27 mouse cellular contexts compared by ENCODE assay signal in genomic region chr2:50425151-50425550, GRCm38 (mm10).
DNase-seq lines count a peak whose midpoint lies in the region; ATAC-seq and TF ChIP-seq lines count a peak whose summit lies in the region.
"Had no signal": no experiment of that assay in that cellular context is flagged by ENCODE, and none has a peak within 500 bp of the region (broad histone marks: within the 10 kb centered on the region; RNA-seq: fewer than 3 reads in every experiment).

No protein-coding gene starts in this region.

- no peaks in the 10 kb centered on the region for H3K36me3 ChIP-seq in limb, embryonic 13.5 days
- no peaks in the 10 kb centered on the region for H3K36me3 ChIP-seq in limb, embryonic 10.5 days
- no peaks in the 10 kb centered on the region for H3K36me3 ChIP-seq in myocyte (ENCODE audit: control insufficient read depth, insufficient read depth)
- H3K36me3 ChIP-seq: embryonic facial prominence, embryonic 15.5 days; forebrain, embryonic 12.5 days; forebrain, embryonic 15.5 days; heart, embryonic 10.5 days; heart, embryonic 13.5 days had no signal

- no peaks in the 10 kb centered on the region for H3K9me3 ChIP-seq in limb, embryonic 13.5 days
- H3K9me3 ChIP-seq in limb, embryonic 10.5 days (replicated peaks), result no peaks in the 10 kb centered on the region
- H3K9me3 ChIP-seq: embryonic facial prominence, embryonic 15.5 days; forebrain, embryonic 12.5 days; forebrain, embryonic 15.5 days; heart, embryonic 10.5 days; heart, embryonic 13.5 days had no signal

- H3K9ac ChIP-seq in limb, embryonic 13.5 days, result no peak overlapping the region
- H3K9ac ChIP-seq: embryonic facial prominence, embryonic 15.5 days; forebrain, embryonic 12.5 days; forebrain, embryonic 15.5 days; heart, embryonic 13.5 days; hindbrain, embryonic 14.5 days had no signal

- no peak overlapping the region for H3ac ChIP-seq in myocyte (ENCODE audit: control insufficient read depth, insufficient read length)

- DNase-seq in limb, embryonic 10.5 days (ENCODE audit: low spot score), result no peak
- DNase-seq in forelimb bud, embryonic 11.5 days (ENCODE audit: low read depth, low spot score), result peak; percentile 12
- no peak for DNase-seq in layer of hippocampus, adult 9-11 months
- no peak for DNase-seq in thymus, postnatal 25 days
- DNase-seq: adrenal gland, adult 8-10 months; adrenal gland, postnatal 25 days; cerebellum, adult 11-12 months; cerebellum, adult 8-10 months; cerebellum, postnatal 10 days; cerebellum, postnatal 36 days; gastrocnemius, postnatal 10 days; gastrocnemius, postnatal 36 days; heart, adult 2 months; heart, postnatal 14 days; heart, postnatal 4 days had no signal

- no peak overlapping the region for H3K4me3 ChIP-seq in limb, embryonic 13.5 days
- no peak overlapping the region for H3K4me3 ChIP-seq in limb, embryonic 10.5 days
- no peak overlapping the region for H3K4me3 ChIP-seq in myocyte
- H3K4me3 ChIP-seq: embryonic facial prominence, embryonic 15.5 days; erythroblast, embryonic 14.5 days; forebrain, embryonic 12.5 days; forebrain, embryonic 15.5 days; heart, adult 2 months; heart, embryonic 10.5 days; heart, embryonic 13.5 days had no signal

- ATAC-seq in limb, embryonic 13.5 days (ENCODE audit: low FRiP score, low read depth), result peak; percentile 66; the same call in 1 of the 2 replicates
- ATAC-seq: CD4-positive, CD25-positive, alpha-beta regulatory T cell, adult 4 months; forebrain, embryonic 15.5 days; hindbrain, postnatal 0 days; inflammation-experienced regulatory T-cells, adult 6 months had no signal

- H3K4me1 ChIP-seq in limb, embryonic 13.5 days, result peaks cover 13% of the 10 kb centered on the region; the same call in 1 of the 2 replicates
- peaks cover 15% of the 10 kb centered on the region; the same call in 1 of the 2 replicates for H3K4me1 ChIP-seq in limb, embryonic 10.5 days
- H3K4me1 ChIP-seq: embryonic facial prominence, embryonic 15.5 days; forebrain, embryonic 12.5 days; forebrain, embryonic 15.5 days; heart, embryonic 10.5 days; heart, embryonic 13.5 days had no signal

- H3K27me3 ChIP-seq in limb, embryonic 13.5 days, result no peaks in the 10 kb centered on the region
- no peaks in the 10 kb centered on the region for H3K27me3 ChIP-seq in limb, embryonic 10.5 days (ENCODE audit: low read depth, poor library complexity, severe bottlenecking)
- no peaks in the 10 kb centered on the region for H3K27me3 ChIP-seq in myocyte (ENCODE audit: control insufficient read depth, insufficient read depth, insufficient read length)
- H3K27me3 ChIP-seq: embryonic facial prominence, embryonic 15.5 days; forebrain, embryonic 12.5 days; forebrain, embryonic 15.5 days; heart, embryonic 13.5 days had no signal

- 43% methylated on average over 3 of the region's 3 CpGs for WGBS in limb, embryonic 13.5 days
- 91% methylated on average over 3 of the region's 3 CpGs for WGBS in limb, embryonic 10.5 days

- H3K4me2 ChIP-seq in limb, embryonic 13.5 days (replicated peaks), result no peak overlapping the region
- peak overlapping the region; percentile 35 for H3K4me2 ChIP-seq in myocyte (ENCODE audit: low read depth)
- H3K4me2 ChIP-seq: embryonic facial prominence, embryonic 15.5 days; forebrain, embryonic 12.5 days; forebrain, embryonic 15.5 days; heart, embryonic 13.5 days; hindbrain, embryonic 14.5 days had no signal

- H3K27ac ChIP-seq in limb, embryonic 13.5 days, result no peak overlapping the region
- H3K27ac ChIP-seq in limb, embryonic 10.5 days, result no peak overlapping the region
- H3K27ac ChIP-seq: forebrain, embryonic 12.5 days; forebrain, embryonic 15.5 days; heart, adult 2 months; heart, embryonic 10.5 days; heart, embryonic 13.5 days; hindbrain, embryonic 14.5 days; hindbrain, postnatal 0 days had no signal

- no peaks in the 10 kb centered on the region for H3K79me2 ChIP-seq in myocyte (ENCODE audit: control insufficient read depth, insufficient read depth)

- TF ChIP-seq POLR2A in myocyte (IDR thresholded peaks at IDR 0.05; ENCODE audit: insufficient read length, low read depth), result no peak

TF ChIP-seq in myocyte, 11 proteins besides CTCF, POLR2A, EP300 and RAD21:
- TF ChIP-seq E2F4 (IDR thresholded peaks at IDR 0.05; ENCODE audit: insufficient read depth), result no peak
- TF ChIP-seq SRF (IDR thresholded peaks at IDR 0.05; ENCODE audit: control insufficient read depth, insufficient read length, low read depth), result no peak
- no peak for TF ChIP-seq MYOD1 (IDR thresholded peaks at IDR 0.05; ENCODE audit: control insufficient read depth in 1 of 3, insufficient read length in 2 of 3, low read depth in 2 of 3)
- no peak for TF ChIP-seq TCF12 (IDR thresholded peaks at IDR 0.05; ENCODE audit: insufficient read depth, poor library complexity, severe bottlenecking)
- no peak for TF ChIP-seq MAX (IDR thresholded peaks at IDR 0.05; ENCODE audit: low read depth)
- TF ChIP-seq MYOG (IDR thresholded peaks at IDR 0.05; ENCODE audit: control insufficient read depth in 1 of 3, insufficient read depth in 1 of 3, insufficient read length in 2 of 3, low read depth in 2 of 3), result no peak
